Mouse (Mus musculus) stomach, postnatal 0 days (tissue): ENCODE measurements at regions not wholly inside any gene's neighbourhood (a gene's known extent, or its start where the extent isn't known, plus 50 kb on each side); places are given as distances from the start of the nearest gene placed in this dataset.

Experiments
- CTCF ChIP-seq: IDR thresholded peaks from 2 replicates; pipeline ENCODE4 v1.5.1; 2016; ENCODE audit warnings: antibody characterized with exemption, low read depth, mild to moderate bottlenecking, moderate library complexity
- EP300 ChIP-seq: optimal IDR thresholded peaks from 2 replicates; pipeline ENCODE3; 2016; ENCODE audit warnings: antibody characterized with exemption

- no peak for TF ChIP-seq CTCF
- TF ChIP-seq EP300, result no peak
These were observed 70.2 kb upstream of the Slc38a2 start for GRCm38 (mm10) chr15:96769751-96770150.
